Mouse (Mus musculus): ENCODE results near the gene Borcs5.

Gene Borcs5

GRCm38 (mm10) chr6:134717886-134718667 lies 78.8 kb downstream of the Borcs5 start:
- DNase-seq (ENCODE audit: low spot score in 2 of 2), result no peak

- DNase-seq (ENCODE audit: low spot score in 2 of 2), result no peak
Measured at GRCm38 (mm10) chr6:134718668-134719065, 79.4 kb downstream of the Borcs5 start.

- no peak for DNase-seq (ENCODE audit: low spot score in 2 of 2)
Measured at GRCm38 (mm10) chr6:134719156-134719555, 79.8 kb downstream of the Borcs5 start.

- DNase-seq (ENCODE audit: low spot score in 2 of 2), result no peak
Measured at GRCm38 (mm10) chr6:134720150-134720549, 80.8 kb downstream of the Borcs5 start.

GRCm38 (mm10) chr6:134721729-134722269 lies 82.5 kb downstream of the Borcs5 start:
- no peak for DNase-seq (ENCODE audit: low spot score in 2 of 2)

GRCm38 (mm10) chr6:134722906-134723305 lies 83.6 kb downstream of the Borcs5 start:
- DNase-seq (ENCODE audit: low spot score in 2 of 2), result no peak

- DNase-seq (ENCODE audit: low spot score in 2 of 2), result no peak
Measured at GRCm38 (mm10) chr6:134723326-134723725, 84.0 kb downstream of the Borcs5 start.

- no peak for DNase-seq (ENCODE audit: low spot score in 2 of 2)
Measured at GRCm38 (mm10) chr6:134723833-134724553, 84.7 kb downstream of the Borcs5 start.

GRCm38 (mm10) chr6:134725406-134725805 lies 86.1 kb downstream of the Borcs5 start:
- no peak for DNase-seq (ENCODE audit: low spot score in 2 of 2)

- no peak for DNase-seq (ENCODE audit: low spot score in 2 of 2)
Measured at GRCm38 (mm10) chr6:134730978-134731377, 91.7 kb downstream of the Borcs5 start.

- DNase-seq (ENCODE audit: low spot score in 2 of 2), result no peak
Measured at GRCm38 (mm10) chr6:134732813-134733212, 93.5 kb downstream of the Borcs5 start.

GRCm38 (mm10) chr6:134733800-134734221 lies 94.5 kb downstream of the Borcs5 start:
- no peak for DNase-seq (ENCODE audit: low spot score in 2 of 2)

GRCm38 (mm10) chr6:134736853-134737252 lies 97.5 kb downstream of the Borcs5 start:
- no peak for DNase-seq (ENCODE audit: low spot score in 2 of 2)

GRCm38 (mm10) chr6:134743568-134743967 lies 104.3 kb downstream of the Borcs5 start:
- no peak for DNase-seq (ENCODE audit: low spot score in 2 of 2)

GRCm38 (mm10) chr6:134745876-134746275 lies 106.6 kb downstream of the Borcs5 start:
- no peak for DNase-seq (ENCODE audit: low spot score in 2 of 2)

- no peak for DNase-seq (ENCODE audit: low spot score in 2 of 2)
Measured at GRCm38 (mm10) chr6:134748126-134748525, 108.8 kb downstream of the Borcs5 start.

- DNase-seq (ENCODE audit: low spot score in 2 of 2), result no peak
Measured at GRCm38 (mm10) chr6:134751087-134751486, 111.8 kb downstream of the Borcs5 start.

GRCm38 (mm10) chr6:134751883-134752647 lies 112.8 kb downstream of the Borcs5 start:
- no peak for DNase-seq (ENCODE audit: low spot score in 2 of 2)

GRCm38 (mm10) chr6:134753412-134753811 lies 114.1 kb downstream of the Borcs5 start:
- DNase-seq (ENCODE audit: low spot score in 2 of 2), result no peak

- no peak for DNase-seq (ENCODE audit: low spot score in 2 of 2)
Measured at GRCm38 (mm10) chr6:134753858-134754257, 114.5 kb downstream of the Borcs5 start.

GRCm38 (mm10) chr6:134756058-134756457 lies 116.7 kb downstream of the Borcs5 start:
- DNase-seq (ENCODE audit: low spot score in 2 of 2), result no peak

All from frontal cortex, postnatal 10 days (tissue).